Mouse (Mus musculus) heart, adult 2 months (tissue): ENCODE data around the gene Tada3. TPM values are rescaled to one million over a fixed set of nuclear protein-coding genes. Genes with fewer than 3 reads are reported as not detected.

ENCODE experiments used
- DNase-seq, 2 experiments: peaks; one replicate each; pipeline ENCODE4 v3.0.0; 2021
- H3K27ac ChIP-seq: fragments of 200-600 bp; 2 replicates; pipeline ENCODE4 v1.8.1; 2022
- H3K27me3 ChIP-seq: fragments of 200-500 bp; 2 replicates; pipeline ENCODE4 v1.6.1; 2012; ENCODE audit warnings: mild to moderate bottlenecking, low read length, inconsistent platforms, mixed read lengths; ENCODE audit not compliant: control insufficient read depth, insufficient read depth
- H3K36me3 ChIP-seq: fragments of 200-500 bp; 2 replicates; pipeline ENCODE4 v1.6.1; 2012; ENCODE audit warnings: low read length, inconsistent platforms; ENCODE audit not compliant: control insufficient read depth, insufficient read depth
- H3K4me1 ChIP-seq: fragments of 200-500 bp; 2 replicates; pipeline ENCODE4 v1.6.1; 2011; ENCODE audit warnings: low read length; ENCODE audit not compliant: control insufficient read depth, insufficient read depth
- H3K4me3 ChIP-seq: fragments of 200-600 bp; 2 replicates; pipeline ENCODE4 v1.8.1; 2022
- H3K79me2 ChIP-seq: fragments of 200-500 bp; replicated peaks from 2 replicates; pipeline ENCODE4 v1.6.1; 2012; ENCODE audit warnings: mild to moderate bottlenecking, inconsistent platforms, low read length, moderate library complexity, mixed read lengths; ENCODE audit not compliant: control insufficient read depth, insufficient read depth
- H3K9ac ChIP-seq: fragments of 200-500 bp; 2 replicates; pipeline ENCODE4 v1.6.1; 2012; ENCODE audit warnings: low read depth, mild to moderate bottlenecking, control low read depth, inconsistent platforms, low read length, mixed read lengths
- CTCF ChIP-seq: fragments of 200-600 bp; IDR thresholded peaks from 2 replicates; pipeline ENCODE4 v1.8.1; 2022; ENCODE audit warnings: antibody characterized with exemption, mild to moderate bottlenecking, moderate library complexity
- EP300 ChIP-seq: fragments of 200-500 bp; IDR thresholded peaks from 2 replicates; pipeline ENCODE4 v1.6.1; 2011; ENCODE audit warnings: low read depth, low read length, control low read depth; ENCODE audit not compliant: insufficient read depth
- POLR2A ChIP-seq: fragments of 200-500 bp; IDR thresholded peaks from 2 replicates; pipeline ENCODE4 v1.6.1; 2011; ENCODE audit warnings: mild to moderate bottlenecking, low read depth, low read length, control low read depth; ENCODE audit not compliant: insufficient read depth
- WGBS: fragments of 180-500 bp; shearing (Covaris S2); methylation state at CpG from one replicate; pipeline ENCODE4 v1.1.7; 2018; 5-methylcytosine and 5-hydroxymethylcytosine counted together
- intact Hi-C: fragments of 180-260 bp; cut with DNase I; formaldehyde crosslinking; loops from one replicate; pipeline ENCODE4 v1.15.1; 2025
- polyA plus RNA-seq: library from polyadenylated mRNA; depleted of rRNA; stranded (reverse); fragments of >200 nt; gene quantifications from 2 replicates; pipeline ENCODE4 v1.2.3, GENCODE M21; 2012
- total RNA-seq, 2 experiments: library from RNA; stranded (reverse); gene quantifications; 2 replicates each; pipeline ENCODE4 v1.2.3; 2021

Tada3 gene
- total and polyA plus RNA-seq, 3 experiments: 16.1 to 24.2 (median 23.5) TPM

DNA sequence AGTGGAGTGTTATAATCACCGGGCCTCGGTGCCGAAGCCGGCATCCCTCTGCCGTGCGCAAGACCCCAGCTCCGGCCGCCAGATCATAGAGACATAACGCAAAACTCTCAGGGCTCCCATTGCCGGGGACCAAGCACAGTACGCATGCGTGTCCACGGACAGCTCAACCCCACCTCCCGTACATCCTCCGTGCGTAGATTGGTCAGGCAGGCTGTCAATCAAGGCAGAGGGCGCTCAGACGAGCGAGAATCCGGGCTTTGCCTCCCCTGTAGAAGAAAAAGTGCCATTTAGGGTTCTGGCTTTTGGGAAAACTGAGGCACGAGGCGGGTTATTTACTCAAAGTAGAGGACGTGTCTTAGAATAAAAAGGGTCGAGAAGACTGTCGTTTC, 41.5 kb upstream of the Tada3 start, which contains the start of gene Rpusd3:
Gene Rpusd3, minus strand, starts transcription at position 142 of the 389 bp plus-strand sequence.
- peak within 1 kb of the TSS; percentile 75 for H3K27ac ChIP-seq
- under 1% methylated on average over 25 of the region's 25 CpGs for WGBS
- peak; percentile 97 to 100 for DNase-seq
- peak within 1 kb of the TSS; percentile 70 for H3K4me3 ChIP-seq
- TF ChIP-seq POLR2A: peak; percentile 93
- TF ChIP-seq EP300: no peak
- no peak for TF ChIP-seq CTCF
- H3K27me3 ChIP-seq: no peaks in the 10 kb centered on the region
- no peaks in the 10 kb centered on the region for H3K36me3 ChIP-seq
- intact Hi-C loops: loop anchor here (2.0 to 5.0 kb wide), 2 partner anchors 40 to 92 kb away; partner anchors contain the start of genes Arpc4 and Ogg1
- peaks cover 3% of the 10 kb centered on the region; the same call in 1 of the 2 replicates for H3K4me1 ChIP-seq
- no peaks in the 10 kb centered on the region for H3K79me2 ChIP-seq
- peak within 1 kb of the TSS; percentile 86 for H3K9ac ChIP-seq

GRCm38 (mm10) chr6:113418441-113419198, 40.9 kb upstream of the Tada3 start:
- H3K36me3 ChIP-seq: no peaks in the 10 kb centered on the region
- H3K79me2 ChIP-seq: no peaks in the 10 kb centered on the region
- H3K9ac ChIP-seq: peak overlapping the region; percentile 86
- H3K27ac ChIP-seq: peak overlapping the region; percentile 75
- 10% methylated on average over 16 of the region's 16 CpGs for WGBS
- TF ChIP-seq POLR2A: no peak
- peaks cover 3% of the 10 kb centered on the region; the same call in 1 of the 2 replicates for H3K4me1 ChIP-seq
- H3K27me3 ChIP-seq: no peaks in the 10 kb centered on the region
- intact Hi-C loops: loop anchor here (2.0 to 5.0 kb wide), 2 partner anchors 40 to 91 kb away; partner anchors contain the start of genes Arpc4 and Ogg1
- DNase-seq: no peak
- H3K4me3 ChIP-seq: peak overlapping the region; percentile 70

- Histone ChIP-seq H3K4me1 (peaks cover 3% of the 10 kb centered on the region; the same call in 1 of the 2 replicates), H3K27me3 (no peaks in the 10 kb centered on the region), H3K9ac (no peak overlapping the region), H3K27ac (no peak overlapping the region), H3K79me2 (no peaks in the 10 kb centered on the region), H3K4me3 (no peak overlapping the region), H3K36me3 (no peaks in the 10 kb centered on the region)
- DNase-seq: no peak
- TF ChIP-seq CTCF: no peak
- no peak for TF ChIP-seq POLR2A
- TF ChIP-seq EP300: no peak
- intact Hi-C loops: loop anchor here (5.0 kb wide), 1 partner anchor 89 kb away; the partner anchor contains the start of gene Ogg1
- 81% methylated on average over 5 of the region's 5 CpGs for WGBS
Observed at GRCm38 (mm10) chr6:113416416-113416815, 38.7 kb upstream of the Tada3 start.

DNA sequence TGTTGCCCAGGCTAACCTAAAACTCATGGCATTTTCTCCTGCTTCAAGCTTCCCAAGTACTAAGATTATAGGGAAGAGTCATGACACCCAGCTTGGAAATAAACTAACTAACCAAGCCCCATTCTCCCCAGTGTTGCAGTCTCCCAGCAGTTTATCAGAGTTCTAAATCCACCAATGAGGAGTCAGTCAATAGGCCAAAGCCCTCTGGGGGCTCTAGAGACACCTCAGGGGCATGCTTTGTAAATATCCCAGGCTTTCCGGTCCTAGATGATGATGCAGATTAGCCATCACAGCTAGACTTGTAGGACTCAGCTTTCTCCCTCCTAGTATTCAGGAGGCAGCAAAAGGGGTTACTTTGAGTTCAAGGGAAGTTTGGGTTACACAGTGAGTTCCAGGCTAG, 32.3 kb upstream of the Tada3 start:
- H3K4me1 ChIP-seq: no peaks in the 10 kb centered on the region
- intact Hi-C loops: no loop called here
- no peak for DNase-seq
- WGBS: 53% methylated on average over 1 of the region's 1 CpGs
- no peak overlapping the region for H3K9ac ChIP-seq
- H3K36me3 ChIP-seq: no peaks in the 10 kb centered on the region
- H3K79me2 ChIP-seq: no peaks in the 10 kb centered on the region
- no peak overlapping the region for H3K27ac ChIP-seq
- TF ChIP-seq CTCF (no peak), POLR2A (no peak), EP300 (no peak)
- H3K4me3 ChIP-seq: no peak overlapping the region
- H3K27me3 ChIP-seq: no peaks in the 10 kb centered on the region

- H3K36me3 ChIP-seq: no peaks in the 10 kb centered on the region
- DNase-seq: no peak
- H3K27ac ChIP-seq: no peak overlapping the region
- TF ChIP-seq CTCF (peak; percentile 27), EP300 (no peak), POLR2A (no peak)
- no peak overlapping the region for H3K9ac ChIP-seq
- no peaks in the 10 kb centered on the region for H3K79me2 ChIP-seq
- no peak overlapping the region for H3K4me3 ChIP-seq
- H3K27me3 ChIP-seq: no peaks in the 10 kb centered on the region
- no peaks in the 10 kb centered on the region for H3K4me1 ChIP-seq
- WGBS: 74% methylated on average over 9 of the region's 9 CpGs
- intact Hi-C loops: no loop called here
Observed at GRCm38 (mm10) chr6:113406683-113407082, 29.0 kb upstream of the Tada3 start.

- TF ChIP-seq CTCF (no peak), EP300 (no peak), POLR2A (no peak)
- no peak overlapping the region for H3K27ac ChIP-seq
- no peak for DNase-seq
- no peaks in the 10 kb centered on the region for H3K36me3 ChIP-seq
- H3K4me1 ChIP-seq: no peaks in the 10 kb centered on the region
- 74% methylated on average over 6 of the region's 6 CpGs for WGBS
- H3K4me3 ChIP-seq: no peak overlapping the region
- H3K27me3 ChIP-seq: no peaks in the 10 kb centered on the region
- intact Hi-C loops: no loop called here
- no peaks in the 10 kb centered on the region for H3K79me2 ChIP-seq
- H3K9ac ChIP-seq: no peak overlapping the region
Observed at GRCm38 (mm10) chr6:113405483-113405882, 27.8 kb upstream of the Tada3 start.
